Mouse (Mus musculus): ENCODE data around the gene Mfrp. TPM values are rescaled to one million over a fixed set of nuclear protein-coding genes. Genes with fewer than 3 reads are reported as not detected.
A peak's percentile ranks its signal among the peaks of the same experiment; 100 is the strongest.

Gene Mfrp
- polyA plus RNA-seq, 1 experiment from 2014 or later = not detected

DNA sequence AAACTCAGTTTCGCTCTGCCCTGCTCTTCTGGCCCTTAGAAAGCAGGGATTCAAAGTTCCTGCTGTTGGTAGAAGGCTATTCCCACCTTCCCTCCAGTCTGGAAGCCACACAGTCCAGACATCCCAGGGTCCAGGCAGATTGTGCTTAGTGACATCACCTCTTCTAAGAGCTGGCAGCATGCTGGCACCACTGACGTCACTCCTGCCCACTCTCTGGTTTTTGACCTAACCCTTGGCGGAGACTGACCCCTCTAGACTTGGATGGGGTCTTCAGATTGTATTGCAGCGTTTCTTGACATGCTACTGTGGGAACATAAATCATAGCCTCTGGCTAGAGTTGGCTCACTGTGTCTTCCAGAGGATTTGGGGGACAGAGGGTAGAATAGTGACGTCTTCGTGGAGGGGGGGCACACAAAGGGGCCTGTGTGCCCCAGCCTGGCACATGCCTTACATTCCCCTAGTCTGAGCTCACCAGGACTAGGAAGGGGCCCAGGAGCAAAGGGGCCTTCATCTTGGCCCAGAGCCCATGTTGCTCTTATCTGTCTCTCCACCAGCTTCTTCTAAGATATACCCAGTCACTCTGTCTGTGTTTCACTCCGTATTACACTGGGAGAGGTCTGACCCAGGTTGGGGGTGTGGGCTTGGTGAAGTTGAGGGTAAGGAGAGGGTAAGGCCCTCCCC is 34.3 kb downstream of the Mfrp start:
- H3K9me3 ChIP-seq (replicated peaks) = no peaks in the 10 kb centered on the region
- peak overlapping the region; percentile 71 for H3K4me2 ChIP-seq
- no peak for ATAC-seq
- peaks cover 27% of the 10 kb centered on the region for H3K4me1 ChIP-seq
- H3K9ac ChIP-seq = no peak overlapping the region
- peaks cover 66% of the 10 kb centered on the region for H3K27me3 ChIP-seq (replicated peaks)
- H3K27ac ChIP-seq = no peak overlapping the region
- H3K36me3 ChIP-seq = 0 out of 2 replicates have a peak, but pooled peaks cover 5% of the 10 kb centered on the region
- peak overlapping the region; percentile 56 for H3K4me3 ChIP-seq
- WGBS (ENCODE audit: insufficient replicate concordance) = 56% methylated on average over 7 of the region's 7 CpGs

DNA sequence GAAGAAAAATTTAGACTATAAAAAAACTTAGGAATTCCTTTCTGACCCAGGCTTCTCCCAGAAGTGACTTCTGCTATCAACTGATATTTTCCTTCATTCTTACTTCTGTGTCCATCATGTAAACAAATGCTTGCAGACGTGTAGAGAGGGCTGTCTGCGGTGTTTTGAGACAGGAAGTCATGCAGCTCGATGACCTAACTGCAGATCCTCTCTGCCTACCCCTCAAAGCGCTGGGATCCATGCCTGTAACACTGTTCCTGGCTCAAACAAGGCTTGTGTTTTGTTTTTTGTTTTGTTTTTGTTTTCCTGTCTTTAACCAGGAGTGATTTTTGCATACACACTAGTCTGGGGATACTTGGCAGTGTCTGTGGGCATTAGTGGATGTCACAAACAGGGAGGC is 36.3 kb downstream of the Mfrp start:
- Histone ChIP-seq H3K27ac (no peak overlapping the region), H3K9me3 (replicated peaks) (no peaks in the 10 kb centered on the region), H3K9ac (no peak overlapping the region), H3K4me3 (no peak overlapping the region), H3K36me3 (0 out of 2 replicates have a peak, but pooled peaks cover 5% of the 10 kb centered on the region), H3K4me2 (no peak overlapping the region), H3K4me1 (peaks cover 27% of the 10 kb centered on the region), H3K27me3 (replicated peaks) (peaks cover 47% of the 10 kb centered on the region)
- 21% methylated on average over 4 of the region's 4 CpGs for WGBS (ENCODE audit: insufficient replicate concordance)
- ATAC-seq = no peak

DNA sequence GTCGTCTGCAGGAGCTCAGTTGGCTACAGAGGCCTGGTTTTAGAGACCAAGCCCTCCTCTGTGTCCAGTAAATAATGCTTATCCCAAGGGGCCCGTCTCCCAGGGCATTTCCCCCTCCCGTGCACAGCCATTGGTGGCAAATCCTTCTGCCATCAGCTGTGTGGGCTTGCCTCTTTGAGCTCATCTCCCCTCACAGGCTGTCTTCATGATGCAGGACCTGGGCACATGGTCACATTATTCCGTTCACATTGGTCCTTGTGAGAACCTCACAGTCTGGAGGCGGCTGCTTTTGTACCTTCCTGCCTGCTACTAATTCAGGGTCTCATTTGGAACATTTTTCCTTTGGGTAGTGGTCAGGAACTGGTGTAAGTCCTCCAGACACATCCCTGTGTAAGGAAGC is 40.4 kb downstream of the Mfrp start:
- Histone ChIP-seq H3K4me3 (no peak overlapping the region), H3K27ac (no peak overlapping the region), H3K9ac (no peak overlapping the region), H3K9me3 (replicated peaks) (no peaks in the 10 kb centered on the region), H3K4me2 (no peak overlapping the region), H3K36me3 (peaks cover 37% of the 10 kb centered on the region), H3K4me1 (peaks cover 3% of the 10 kb centered on the region; the same call in 1 of the 2 replicates), H3K27me3 (replicated peaks) (peaks cover 5% of the 10 kb centered on the region)
- no peak for ATAC-seq
- WGBS (ENCODE audit: insufficient replicate concordance) = 75% methylated on average over 5 of the region's 5 CpGs

DNA sequence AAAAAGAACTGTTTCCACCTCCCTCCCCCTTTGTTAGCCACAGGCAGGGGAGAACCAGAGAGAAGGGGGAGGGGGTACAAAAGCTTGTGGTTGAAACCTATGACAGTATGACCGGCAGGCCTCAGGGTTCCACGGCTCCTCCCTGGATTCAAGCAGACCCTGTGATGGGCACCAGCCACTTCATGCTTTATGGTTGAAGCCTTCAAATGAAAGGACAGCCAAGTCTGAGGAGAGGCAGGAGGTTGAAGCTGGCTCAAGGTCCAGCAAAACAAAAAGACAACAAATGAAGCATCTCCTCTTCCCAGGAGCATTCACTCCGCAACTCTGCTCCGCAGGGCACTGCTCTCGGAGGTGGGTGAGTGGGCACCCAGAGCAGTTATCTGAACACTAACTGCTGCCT is 41.9 kb downstream of the Mfrp start:
- H3K9ac ChIP-seq = no peak overlapping the region
- 80% methylated on average over 5 of the region's 5 CpGs for WGBS (ENCODE audit: insufficient replicate concordance)
- H3K4me1 ChIP-seq = peaks cover 3% of the 10 kb centered on the region; the same call in 1 of the 2 replicates
- peaks cover 45% of the 10 kb centered on the region for H3K36me3 ChIP-seq
- H3K9me3 ChIP-seq (replicated peaks) = no peaks in the 10 kb centered on the region
- H3K27me3 ChIP-seq (replicated peaks) = no peaks in the 10 kb centered on the region
- ATAC-seq = no peak
- no peak overlapping the region for H3K4me2 ChIP-seq
- no peak overlapping the region for H3K27ac ChIP-seq
- H3K4me3 ChIP-seq = no peak overlapping the region

DNA sequence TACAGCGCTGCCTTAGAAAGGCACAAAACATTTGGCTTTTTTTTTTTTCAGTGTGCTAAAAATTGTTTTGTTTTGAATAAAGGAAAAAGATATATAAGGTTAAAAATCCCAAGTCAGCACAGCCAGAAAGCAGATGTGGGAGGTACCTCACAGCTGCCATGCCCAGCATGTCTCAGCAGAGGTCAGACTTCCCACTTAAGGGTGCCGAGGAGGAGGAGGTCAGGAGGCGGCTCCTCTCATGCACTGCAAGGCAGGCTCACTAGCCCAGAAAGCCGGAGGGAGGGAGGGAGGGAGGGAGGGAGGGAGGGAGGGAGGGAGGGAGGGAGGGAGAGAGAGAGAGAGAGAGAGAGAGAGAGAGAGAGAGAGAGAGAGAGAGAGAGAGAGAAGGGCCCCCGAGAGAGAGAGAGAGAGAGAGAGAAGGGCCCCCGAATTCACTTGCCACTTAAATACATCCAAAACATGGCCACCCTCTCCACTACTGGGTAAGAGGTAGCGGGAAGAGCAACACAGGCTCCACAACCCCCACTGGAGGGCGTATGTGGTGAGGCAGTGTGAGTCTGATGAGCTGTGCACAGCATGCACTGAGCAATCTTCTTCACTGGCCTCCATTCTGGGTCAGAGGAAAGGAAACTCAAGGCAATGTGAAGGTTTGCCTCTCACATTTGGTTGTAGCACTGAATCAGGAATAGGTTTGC is 42.6 kb downstream of the Mfrp start:
- Histone ChIP-seq H3K4me3 (no peak overlapping the region), H3K9ac (no peak overlapping the region), H3K4me2 (no peak overlapping the region), H3K9me3 (replicated peaks) (no peaks in the 10 kb centered on the region), H3K4me1 (peaks cover 3% of the 10 kb centered on the region; the same call in 1 of the 2 replicates), H3K36me3 (peaks cover 52% of the 10 kb centered on the region), H3K27ac (no peak overlapping the region), H3K27me3 (replicated peaks) (no peaks in the 10 kb centered on the region)
- ATAC-seq = no peak
- WGBS (ENCODE audit: insufficient replicate concordance) = 51% methylated on average over 7 of the region's 8 CpGs

DNA sequence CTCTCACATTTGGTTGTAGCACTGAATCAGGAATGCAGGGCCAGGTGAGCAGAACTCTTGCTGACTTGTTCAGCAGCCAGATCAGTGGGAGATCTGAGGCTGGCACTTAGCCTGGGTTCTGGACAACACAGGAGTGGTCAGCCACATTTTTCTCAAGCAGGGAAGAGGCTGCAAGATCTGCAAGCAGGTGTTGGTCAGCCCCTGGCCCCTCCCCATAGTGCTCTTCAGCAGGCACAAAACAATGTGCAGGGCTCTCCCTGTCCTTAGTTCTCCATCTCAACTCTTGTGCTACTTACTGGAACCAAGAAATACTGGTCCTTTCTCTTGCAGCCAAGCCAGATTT is 43.2 kb downstream of the Mfrp start:
- Histone ChIP-seq H3K27ac (no peak overlapping the region), H3K4me3 (no peak overlapping the region), H3K9ac (no peak overlapping the region), H3K27me3 (replicated peaks) (no peaks in the 10 kb centered on the region), H3K9me3 (replicated peaks) (no peaks in the 10 kb centered on the region), H3K4me2 (no peak overlapping the region), H3K36me3 (peaks cover 57% of the 10 kb centered on the region), H3K4me1 (peaks cover 3% of the 10 kb centered on the region; the same call in 1 of the 2 replicates)
- ATAC-seq = no peak

DNA sequence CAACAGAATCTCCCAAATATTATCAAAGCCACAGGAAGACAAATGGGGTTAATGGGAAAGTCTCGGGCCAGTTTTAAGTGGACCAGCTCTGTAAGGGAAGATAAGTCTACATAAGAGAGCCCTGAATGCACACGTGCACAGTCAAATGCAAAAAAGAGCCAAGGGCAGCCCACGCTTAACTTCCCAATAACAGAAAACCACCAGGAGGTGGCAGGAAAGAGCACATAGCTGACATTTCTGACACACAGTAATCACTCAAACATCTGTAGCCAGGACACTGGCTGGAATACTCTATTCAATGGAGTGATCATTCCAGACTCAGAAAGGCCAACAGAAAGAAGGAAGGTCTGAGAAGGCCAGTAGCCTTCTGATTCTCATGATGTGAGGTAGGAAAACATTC is 45.8 kb downstream of the Mfrp start:
- H3K9ac ChIP-seq = no peak overlapping the region
- H3K4me1 ChIP-seq = peaks cover 3% of the 10 kb centered on the region; the same call in 1 of the 2 replicates
- H3K4me3 ChIP-seq = no peak overlapping the region
- H3K4me2 ChIP-seq = no peak overlapping the region
- no peaks in the 10 kb centered on the region for H3K9me3 ChIP-seq (replicated peaks)
- H3K27ac ChIP-seq = no peak overlapping the region
- H3K36me3 ChIP-seq = peaks cover 77% of the 10 kb centered on the region
- no peak for ATAC-seq
- 62% methylated on average over 3 of the region's 3 CpGs for WGBS (ENCODE audit: insufficient replicate concordance)
- no peaks in the 10 kb centered on the region for H3K27me3 ChIP-seq (replicated peaks)

Other genes starting within 250 kb of the Mfrp start
- 0.19 and 0.20 TPM in 2 replicates for gene Thy1, start 58.3 kb upstream of the Mfrp start, polyA plus RNA-seq (2016; fragmentation: Nextera tagmentation; extraction: Ambion mirVana)
- gene Usp2, start 34.7 kb upstream of the Mfrp start, polyA plus RNA-seq (2016; fragmentation: Nextera tagmentation; extraction: Ambion mirVana) = 1.8 and 3.9 TPM in 2 replicates
- gene C1qtnf5, start 5.5 kb downstream of the Mfrp start, polyA plus RNA-seq (2016; fragmentation: Nextera tagmentation; extraction: Ambion mirVana) = 0.23 and 0.28 TPM in 2 replicates
- not detected in 2 replicates for gene Gm49380, start 11.8 kb downstream of the Mfrp start, polyA plus RNA-seq (2016; fragmentation: Nextera tagmentation; extraction: Ambion mirVana)
- 57.6 and 58.7 TPM in 2 replicates for gene Rnf26, start 11.8 kb downstream of the Mfrp start, polyA plus RNA-seq (2016; fragmentation: Nextera tagmentation; extraction: Ambion mirVana)
- gene Mcam, start 32.7 kb downstream of the Mfrp start, polyA plus RNA-seq (2016; fragmentation: Nextera tagmentation; extraction: Ambion mirVana) = 6.1 and 6.3 TPM in 2 replicates
- 9.5 and 10.0 TPM in 2 replicates for gene Cbl, start 132.3 kb downstream of the Mfrp start, polyA plus RNA-seq (2016; fragmentation: Nextera tagmentation; extraction: Ambion mirVana)
- gene Ccdc153, start 138.9 kb downstream of the Mfrp start, polyA plus RNA-seq (2016; fragmentation: Nextera tagmentation; extraction: Ambion mirVana) = not detected in 2 replicates
- gene Pdzd3, start 149.7 kb downstream of the Mfrp start, polyA plus RNA-seq (2016; fragmentation: Nextera tagmentation; extraction: Ambion mirVana) = 0.15 and 0.17 TPM in 2 replicates
- 3.6 and 4.0 TPM in 2 replicates for gene Nlrx1, start 166.9 kb downstream of the Mfrp start, polyA plus RNA-seq (2016; fragmentation: Nextera tagmentation; extraction: Ambion mirVana)
- gene Abcg4, start 186.9 kb downstream of the Mfrp start, polyA plus RNA-seq (2016; fragmentation: Nextera tagmentation; extraction: Ambion mirVana) = 20.1 and 21.7 TPM in 2 replicates
- gene Hinfp, start 203.9 kb downstream of the Mfrp start, polyA plus RNA-seq (2016; fragmentation: Nextera tagmentation; extraction: Ambion mirVana) = 16.2 and 17.2 TPM in 2 replicates
- gene C2cd2l, start 218.6 kb downstream of the Mfrp start, polyA plus RNA-seq (2016; fragmentation: Nextera tagmentation; extraction: Ambion mirVana) = 12.3 and 13.0 TPM in 2 replicates
- gene Dpagt1, start 224.3 kb downstream of the Mfrp start, polyA plus RNA-seq (2016; fragmentation: Nextera tagmentation; extraction: Ambion mirVana) = 21.9 and 24.0 TPM in 2 replicates
- gene H2afx, start 233.0 kb downstream of the Mfrp start, polyA plus RNA-seq (2016; fragmentation: Nextera tagmentation; extraction: Ambion mirVana) = 233 and 239 TPM in 2 replicates
- gene Hmbs, start 242.5 kb downstream of the Mfrp start, polyA plus RNA-seq (2016; fragmentation: Nextera tagmentation; extraction: Ambion mirVana) = 1,354 and 1,355 TPM in 2 replicates

Data from liver, embryonic 12.5 days (tissue).